Mouse (Mus musculus) ES-E14 (cell line): Measurements from ENCODE around the gene Gpr108.

ENCODE experiments used
- CHD2 ChIP-seq: IDR thresholded peaks from 2 replicates; pipeline ENCODE4 v1.6.1; 2014; ENCODE audit warnings: mild to moderate bottlenecking, low read depth, low read length, inconsistent platforms
- HCFC1 ChIP-seq: IDR thresholded peaks from 2 replicates; pipeline ENCODE4 v1.6.1; 2012; ENCODE audit warnings: low read length, inconsistent platforms, borderline replicate concordance; ENCODE audit not compliant: insufficient read depth
- MAFK ChIP-seq: IDR thresholded peaks from 2 replicates; pipeline ENCODE4 v1.6.1; 2014; ENCODE audit warnings: mild to moderate bottlenecking, low read depth, low read length, inconsistent platforms; ENCODE audit not compliant: insufficient read depth
- ZC3H11A ChIP-seq: IDR thresholded peaks from 2 replicates; pipeline ENCODE4 v1.6.1; 2012; ENCODE audit warnings: low read depth, mild to moderate bottlenecking, inconsistent platforms, low read length, borderline replicate concordance
- ZNF384 ChIP-seq: IDR thresholded peaks from 2 replicates; pipeline ENCODE4 v1.6.1; 2012; ENCODE audit warnings: low read depth, low read length, inconsistent platforms

DNA sequence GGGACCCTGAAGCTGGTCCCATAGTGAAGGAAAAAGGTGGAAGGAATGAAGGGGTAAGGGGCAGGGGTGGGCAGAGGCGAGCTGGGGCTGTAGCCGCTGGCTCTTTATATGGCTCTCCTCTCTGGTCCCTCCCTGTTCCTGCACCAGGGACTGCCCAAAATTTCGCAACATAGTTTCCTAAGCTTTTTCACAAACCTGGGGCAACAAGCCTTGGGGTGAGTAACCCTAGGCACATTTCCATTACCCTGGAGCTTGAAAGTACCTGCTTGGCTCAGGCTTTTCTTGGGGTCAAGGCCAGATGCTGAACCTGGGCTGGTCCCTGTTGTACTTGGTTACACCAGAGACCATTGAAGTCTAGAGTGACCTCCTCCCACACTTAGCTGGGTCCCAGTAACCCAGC, 20.2 kb downstream of the Gpr108 start, which contains the start of gene C3:
- TF ChIP-seq MAFK, result no peak
- TF ChIP-seq HCFC1, result no peak
- no peak for TF ChIP-seq CHD2
- no peak for TF ChIP-seq ZC3H11A
- no peak for TF ChIP-seq ZNF384
